Mouse (Mus musculus) liver, postnatal 0 days (tissue): Measurements from ENCODE around the gene Dync1li2. TPM values are rescaled to one million over a fixed set of nuclear protein-coding genes. Genes with fewer than 3 reads are reported as not detected.

ENCODE experiments used
- ATAC-seq: fragments of 200-750 bp; cut with Nextera tagmentation; 2 replicates; pipeline ENCODE4 v1.8.0; 2017; ENCODE audit warnings: mild to moderate bottlenecking, moderate library complexity
- DNase-seq: peaks from one replicate; pipeline ENCODE4 v3.0.0-alpha.2; 2016
- H3K27ac ChIP-seq: fragments of 300-500 bp; sonication (generic); 2 replicates; pipeline ENCODE4 v1.5.1; 2014; ENCODE audit warnings: antibody characterized with exemption, moderate library complexity, mild to moderate bottlenecking, low read depth
- H3K27me3 ChIP-seq: fragments of 300-500 bp; sonication (generic); 2 replicates; pipeline ENCODE4 v1.6.1; 2014; ENCODE audit warnings: low read length, control low read depth, mixed read lengths; ENCODE audit not compliant: insufficient read depth
- H3K36me3 ChIP-seq: fragments of 300-500 bp; sonication (generic); replicated peaks from 2 replicates; pipeline ENCODE4 v1.6.1; 2014; ENCODE audit warnings: mild to moderate bottlenecking, control low read depth, low read length, moderate library complexity, mixed read lengths; ENCODE audit not compliant: insufficient read depth
- H3K4me1 ChIP-seq: fragments of 300-500 bp; sonication (generic); 2 replicates; pipeline ENCODE4 v1.6.1; 2014; ENCODE audit warnings: antibody characterized with exemption, mild to moderate bottlenecking, control low read depth; ENCODE audit not compliant: insufficient read depth
- H3K4me2 ChIP-seq: fragments of 300-500 bp; sonication (generic); 2 replicates; pipeline ENCODE4 v1.6.1; 2014; ENCODE audit warnings: low read depth, mild to moderate bottlenecking, low read length, moderate library complexity, mixed read lengths
- H3K4me3 ChIP-seq: fragments of 300-500 bp; sonication (generic); 2 replicates; pipeline ENCODE4 v1.5.1; 2014; ENCODE audit warnings: low read depth, low read length
- H3K9ac ChIP-seq: fragments of 300-500 bp; sonication (generic); replicated peaks from 2 replicates; pipeline ENCODE4 v1.6.1; 2014; ENCODE audit warnings: mild to moderate bottlenecking, moderate library complexity
- H3K9me3 ChIP-seq: fragments of 300-500 bp; sonication (generic); 2 replicates; pipeline ENCODE4 v1.6.1; 2016; ENCODE audit warnings: mild to moderate bottlenecking, control low read depth, low read length, mixed read lengths
- CTCF ChIP-seq: sonication (generic); IDR thresholded peaks from 2 replicates; pipeline ENCODE4 v1.5.1; 2016; ENCODE audit warnings: antibody characterized with exemption, low read depth
- EP300 ChIP-seq: IDR thresholded peaks from 2 replicates; pipeline ENCODE4 v1.6.1; 2016; ENCODE audit warnings: antibody characterized with exemption, low read depth, mild to moderate bottlenecking
- WGBS: fragments of 180-500 bp; shearing (Covaris S2); extraction: QIAGEN DNeasy Blood & Tissue Kit; methylation state at CpG from one replicate; pipeline ENCODE4 v1.1.7; 2014; ENCODE audit not compliant: insufficient replicate concordance; 5-methylcytosine and 5-hydroxymethylcytosine counted together
- polyA plus RNA-seq: library from polyadenylated mRNA; unstranded; fragments of >200 nt; fragmentation: Nextera tagmentation; extraction: Ambion mirVana; gene quantifications from 2 replicates; pipeline ENCODE4 v1.2.1, GENCODE M21; 2015

Gene Dync1li2
- polyA plus RNA-seq, 1 experiment from 2014 or later: 8.4 TPM

DNA sequence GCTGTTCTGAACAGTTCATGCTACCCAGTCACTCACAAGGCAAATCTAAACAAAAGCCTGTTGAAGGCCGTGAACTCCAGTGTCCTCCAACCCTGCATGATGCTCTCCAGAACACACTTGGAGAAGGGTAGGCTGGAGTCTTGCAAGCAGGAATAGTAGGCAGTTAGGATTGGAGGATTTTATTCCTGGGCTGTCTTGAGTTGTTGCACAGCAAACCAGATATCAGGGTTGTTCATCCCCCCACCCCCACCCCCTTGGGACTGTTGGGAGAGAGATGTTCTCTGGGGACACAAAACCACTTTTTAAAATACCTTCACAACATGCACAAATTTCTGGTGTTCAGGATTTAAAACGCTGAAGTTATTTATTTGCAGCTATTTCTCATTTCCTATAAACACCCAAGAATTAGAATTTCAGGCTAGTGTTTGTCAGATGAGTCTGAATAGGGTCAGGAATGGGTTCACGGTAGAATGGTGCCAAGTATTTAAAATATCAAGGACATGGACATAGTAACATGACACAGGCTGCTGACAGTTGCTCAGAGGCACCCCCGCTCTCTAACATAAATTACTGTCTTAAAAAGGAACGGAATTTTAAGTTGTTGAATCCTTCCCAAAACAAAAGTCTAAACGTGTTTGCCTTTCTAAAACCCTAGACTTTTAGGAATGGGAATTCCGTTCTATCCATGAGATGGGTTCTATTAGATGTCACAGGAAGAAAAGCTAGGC lies 29.9 kb downstream of the Dync1li2 start:
- WGBS: 69% methylated on average over 7 of the region's 7 CpGs
- H3K4me1 ChIP-seq: no peaks in the 10 kb centered on the region
- no peaks in the 10 kb centered on the region for H3K9me3 ChIP-seq
- no peak overlapping the region for H3K9ac ChIP-seq
- H3K27ac ChIP-seq: no peak overlapping the region
- ATAC-seq: no peak
- no peak overlapping the region for H3K4me3 ChIP-seq
- H3K27me3 ChIP-seq: no peaks in the 10 kb centered on the region
- no peak overlapping the region for H3K4me2 ChIP-seq
- TF ChIP-seq CTCF: no peak
- TF ChIP-seq EP300: no peak
- no peak for DNase-seq
- H3K36me3 ChIP-seq: peaks cover 12% of the 10 kb centered on the region

DNA sequence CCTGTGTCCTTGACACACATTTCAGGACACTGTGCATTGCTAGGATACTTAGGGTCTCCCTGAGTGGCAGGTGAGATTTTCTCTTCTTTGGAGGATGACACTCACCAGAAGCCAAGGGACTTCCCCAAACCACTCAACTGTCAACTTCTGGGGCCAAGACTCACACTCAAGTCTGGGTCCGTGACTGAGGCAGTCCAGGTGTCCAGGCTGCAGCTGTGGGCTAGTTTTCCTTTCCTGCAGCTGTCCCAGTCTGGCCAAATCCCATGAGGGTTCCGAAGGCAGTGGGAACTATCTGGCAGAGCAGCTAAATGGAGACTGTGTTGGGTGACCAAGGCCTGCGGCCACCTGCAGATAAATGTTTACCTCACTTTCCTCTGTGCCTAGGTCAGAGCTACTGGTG lies 30.9 kb downstream of the Dync1li2 start:
- DNase-seq (no peak), ATAC-seq (no peak)
- TF ChIP-seq EP300: no peak
- TF ChIP-seq CTCF: no peak
- Histone ChIP-seq H3K36me3 (0 out of 2 replicates have a peak, but pooled peaks cover 2% of the 10 kb centered on the region), H3K4me2 (no peak overlapping the region), H3K27me3 (no peaks in the 10 kb centered on the region), H3K9me3 (no peaks in the 10 kb centered on the region), H3K27ac (no peak overlapping the region), H3K4me1 (no peaks in the 10 kb centered on the region), H3K4me3 (no peak overlapping the region), H3K9ac (no peak overlapping the region)
- WGBS: 51% methylated on average over 3 of the region's 3 CpGs

DNA sequence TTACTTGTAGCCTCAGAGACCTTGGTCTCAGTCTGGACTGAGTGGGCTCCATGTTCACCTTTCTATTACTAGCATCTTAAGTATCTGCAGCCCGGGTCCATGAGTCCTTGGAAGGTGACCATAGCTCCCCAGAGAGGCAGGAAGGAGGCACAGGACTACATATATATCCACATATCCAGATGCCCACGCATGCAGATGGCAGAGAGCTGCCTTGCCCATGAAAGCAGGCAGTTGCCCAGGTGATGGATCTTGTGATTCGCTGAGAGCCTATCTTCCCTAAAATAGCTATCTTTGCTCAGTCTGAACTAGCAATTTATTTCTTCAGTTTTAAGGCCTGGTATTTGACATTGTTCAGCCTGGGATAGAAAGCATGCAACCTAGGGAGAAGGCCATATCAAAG lies 31.4 kb downstream of the Dync1li2 start:
- 79% methylated on average over 3 of the region's 3 CpGs for WGBS
- no peak for DNase-seq
- Histone ChIP-seq H3K27ac (no peak overlapping the region), H3K9ac (no peak overlapping the region), H3K27me3 (no peaks in the 10 kb centered on the region), H3K4me3 (no peak overlapping the region), H3K9me3 (no peaks in the 10 kb centered on the region), H3K36me3 (0 out of 2 replicates have a peak, but pooled peaks cover 2% of the 10 kb centered on the region), H3K4me1 (no peaks in the 10 kb centered on the region), H3K4me2 (no peak overlapping the region)
- ATAC-seq: no peak
- TF ChIP-seq CTCF (no peak), EP300 (no peak)

DNA sequence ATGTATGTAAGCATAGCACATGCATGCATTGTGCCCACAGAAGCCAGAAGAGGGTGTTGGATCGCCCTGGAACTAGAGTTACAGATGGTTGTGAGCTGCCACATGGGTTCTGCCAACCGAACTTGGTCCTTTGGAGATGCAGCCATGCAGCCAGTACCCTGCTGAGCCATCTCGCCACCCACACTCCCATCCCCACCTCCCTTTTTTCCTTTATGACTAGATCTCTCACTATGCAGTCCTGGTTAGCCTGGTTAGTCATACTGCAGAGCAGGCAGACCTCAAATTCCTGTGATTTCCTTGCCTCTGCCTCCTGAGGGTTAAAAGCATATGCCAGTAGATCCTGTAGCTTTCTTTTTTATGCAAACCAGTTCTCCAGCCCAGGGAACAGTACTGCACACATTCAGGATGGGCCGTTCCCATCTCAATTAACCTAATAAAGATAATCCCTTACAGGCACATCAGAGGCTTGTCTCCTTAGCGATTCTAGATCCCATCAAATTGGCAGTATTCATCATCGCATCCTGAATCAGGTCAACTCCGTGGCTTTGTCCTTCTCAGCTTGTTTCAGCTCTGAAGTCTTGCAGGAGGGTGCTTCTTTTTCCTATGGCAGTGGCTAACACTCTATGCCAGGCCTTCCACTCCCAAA lies 32.1 kb downstream of the Dync1li2 start:
- H3K36me3 ChIP-seq: no peaks in the 10 kb centered on the region
- no peak overlapping the region for H3K4me3 ChIP-seq
- H3K4me1 ChIP-seq: no peaks in the 10 kb centered on the region
- WGBS: 69% methylated on average over 7 of the region's 7 CpGs
- no peak overlapping the region for H3K27ac ChIP-seq
- no peaks in the 10 kb centered on the region for H3K27me3 ChIP-seq
- no peak overlapping the region for H3K4me2 ChIP-seq
- TF ChIP-seq CTCF (no peak), EP300 (no peak)
- DNase-seq (no peak), ATAC-seq (no peak)
- no peak overlapping the region for H3K9ac ChIP-seq
- no peaks in the 10 kb centered on the region for H3K9me3 ChIP-seq

DNA sequence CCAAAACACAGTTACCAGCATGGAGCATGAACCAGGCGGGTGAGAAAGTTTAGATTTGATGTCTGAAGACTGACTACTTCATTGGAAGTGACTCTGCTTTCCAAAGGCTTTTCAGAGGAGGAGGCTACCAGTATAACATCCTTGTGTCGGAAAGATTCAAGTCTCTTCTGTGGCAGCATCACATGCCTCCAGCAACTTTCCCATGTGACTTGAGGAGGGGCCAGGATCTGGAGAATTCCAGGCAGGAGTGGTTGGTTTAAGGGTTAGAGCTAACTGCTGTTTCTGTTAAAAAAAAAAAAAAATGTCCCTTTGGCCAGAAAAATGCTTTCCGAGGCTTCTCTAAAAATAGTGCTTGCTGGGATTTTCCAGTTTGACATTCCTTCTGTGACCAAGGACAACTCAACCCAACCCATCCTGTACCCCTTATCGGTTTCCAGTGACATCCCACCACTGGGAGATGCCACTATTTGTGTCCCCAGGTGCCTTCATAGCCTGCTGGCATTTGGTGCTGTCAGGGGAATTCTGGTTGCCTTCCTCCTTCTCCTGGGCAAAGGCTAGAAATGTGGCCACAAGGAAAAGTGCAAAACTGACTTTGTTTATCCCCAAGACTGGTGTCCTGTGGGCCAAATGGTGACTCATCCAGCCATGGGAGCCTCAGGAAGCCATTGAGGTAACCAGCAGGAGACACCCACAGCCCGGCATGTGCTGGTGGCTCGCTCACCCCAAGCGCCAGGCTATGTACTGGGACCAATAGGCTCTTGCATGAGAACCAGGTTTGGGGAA lies 34.3 kb downstream of the Dync1li2 start:
- Histone ChIP-seq H3K9ac (no peak overlapping the region), H3K4me2 (no peak overlapping the region), H3K36me3 (no peaks in the 10 kb centered on the region), H3K4me1 (no peaks in the 10 kb centered on the region), H3K27ac (no peak overlapping the region), H3K27me3 (no peaks in the 10 kb centered on the region), H3K4me3 (no peak overlapping the region), H3K9me3 (no peaks in the 10 kb centered on the region)
- TF ChIP-seq EP300 (no peak), CTCF (no peak)
- ATAC-seq (no peak), DNase-seq (no peak)
- WGBS: 76% methylated on average over 7 of the region's 7 CpGs
